In the genomic region with DNA sequence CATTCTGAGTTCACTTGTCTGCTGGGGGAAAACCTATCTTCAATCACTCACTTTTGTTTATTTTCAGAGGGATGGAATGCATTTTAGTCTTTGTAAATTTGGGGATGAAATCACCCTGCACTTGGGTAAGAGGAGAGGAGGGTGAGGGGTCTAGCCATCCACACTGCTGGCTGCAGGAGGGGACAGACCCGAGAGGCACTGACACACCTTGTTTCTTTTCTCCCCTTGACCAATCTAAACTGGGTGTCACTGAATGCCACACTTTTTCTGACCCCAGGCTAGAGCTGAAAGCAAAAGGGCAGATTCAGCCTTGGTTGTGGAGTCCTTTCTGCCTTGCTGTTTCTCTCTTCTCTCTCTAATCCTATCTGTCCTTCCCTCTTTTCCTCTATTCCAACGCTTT, we compare ENCODE assay signal across 26 mouse cellular contexts. TPM values are rescaled to one million over a fixed set of nuclear protein-coding genes. Genes with fewer than 3 reads are reported as not detected.
"Had no signal": no experiment of that assay in that cellular context is flagged by ENCODE, and none has a peak within 500 bp of the region (broad histone marks: within the 10 kb centered on the region; RNA-seq: fewer than 3 reads in every experiment).

No protein-coding gene starts in this region.

- H3K9ac ChIP-seq: embryonic facial prominence, embryonic 12.5 days; embryonic facial prominence, embryonic 13.5 days; embryonic facial prominence, embryonic 15.5 days; forebrain, embryonic 12.5 days; forebrain, embryonic 13.5 days; forebrain, embryonic 15.5 days; forebrain, postnatal 0 days had no signal

- H3K4me2 ChIP-seq: embryonic facial prominence, embryonic 12.5 days; embryonic facial prominence, embryonic 13.5 days; embryonic facial prominence, embryonic 15.5 days; forebrain, embryonic 12.5 days; forebrain, embryonic 13.5 days; forebrain, embryonic 15.5 days had no signal

- DNase-seq: cerebellum, adult 2 months; cerebellum, adult 8-10 months; cerebellum, adult 9-10 months; cerebellum, adult 9-11 months; cerebellum, postnatal 10 days; cerebellum, postnatal 14 days; cerebellum, postnatal 25 days; cerebellum, postnatal 36 days; embryo, embryonic 11 days; forebrain, postnatal 0 days; gastrocnemius, adult 2 months; gastrocnemius, postnatal 10 days; gastrocnemius, postnatal 14 days; gastrocnemius, postnatal 25 days; heart, adult 18-20 months had no signal

- H3K27ac ChIP-seq: embryonic facial prominence, embryonic 10.5 days; embryonic facial prominence, embryonic 12.5 days; embryonic facial prominence, embryonic 13.5 days; embryonic facial prominence, embryonic 15.5 days; forebrain, embryonic 10.5 days; forebrain, embryonic 12.5 days; forebrain, embryonic 13.5 days; forebrain, embryonic 15.5 days; gastrocnemius, adult 2 months had no signal

- H3K4me1 ChIP-seq: embryonic facial prominence, embryonic 12.5 days had no signal

- H3K9me3 ChIP-seq: embryonic facial prominence, embryonic 10.5 days; embryonic facial prominence, embryonic 12.5 days; embryonic facial prominence, embryonic 13.5 days; embryonic facial prominence, embryonic 15.5 days; forebrain, embryonic 10.5 days; forebrain, embryonic 12.5 days; forebrain, embryonic 13.5 days; forebrain, embryonic 15.5 days had no signal

- ATAC-seq: forebrain, embryonic 13.5 days; forebrain, embryonic 14.5 days; forebrain, embryonic 15.5 days; forebrain, embryonic 16.5 days; forebrain, postnatal 0 days had no signal

- H3K4me3 ChIP-seq: embryonic facial prominence, embryonic 10.5 days; embryonic facial prominence, embryonic 12.5 days; embryonic facial prominence, embryonic 13.5 days; embryonic facial prominence, embryonic 15.5 days; erythroblast, embryonic 14.5 days; forebrain, embryonic 10.5 days; forebrain, embryonic 12.5 days; forebrain, embryonic 13.5 days; forebrain, embryonic 15.5 days; gastrocnemius, adult 2 months had no signal

- H3K27me3 ChIP-seq: embryonic facial prominence, embryonic 12.5 days; embryonic facial prominence, embryonic 15.5 days; forebrain, embryonic 12.5 days; forebrain, embryonic 13.5 days; forebrain, embryonic 15.5 days had no signal

- H3K36me3 ChIP-seq: forebrain, embryonic 15.5 days had no signal

RNA-seq across cellular contexts. Expression of a gene that starts 13.0 kb away (rescaled TPM):
- polyA plus RNA-seq: erythroblast, embryonic 14.5 days had no signal
